Mouse (Mus musculus) hindbrain, embryonic 13.5 days (tissue): Measurements from ENCODE around the gene Kcnj1. TPM values are rescaled to one million over a fixed set of nuclear protein-coding genes. Genes with fewer than 3 reads are reported as not detected.

ENCODE experiments used
- ATAC-seq: fragments of 200-750 bp; cut with Nextera tagmentation; 2 replicates; pipeline ENCODE4 v1.8.0; 2017; ENCODE audit warnings: moderate TSS enrichment; ENCODE audit not compliant: low FRiP score
- H3K27ac ChIP-seq: fragments of 300-500 bp; sonication (generic); 2 replicates; pipeline ENCODE4 v1.5.1; 2015; ENCODE audit warnings: inconsistent platforms, mild to moderate bottlenecking, moderate library complexity
- H3K27me3 ChIP-seq: fragments of 300-500 bp; sonication (generic); 2 replicates; pipeline ENCODE4 v1.6.1; 2015; ENCODE audit warnings: mild to moderate bottlenecking, inconsistent platforms
- H3K36me3 ChIP-seq: fragments of 300-500 bp; sonication (generic); 2 replicates; pipeline ENCODE4 v1.6.1; 2015; ENCODE audit warnings: mild to moderate bottlenecking, inconsistent platforms
- H3K4me1 ChIP-seq: fragments of 300-500 bp; sonication (generic); replicated peaks from 2 replicates; pipeline ENCODE4 v1.6.1; 2015; ENCODE audit warnings: inconsistent platforms
- H3K4me2 ChIP-seq: fragments of 300-500 bp; sonication (generic); 2 replicates; pipeline ENCODE4 v1.6.1; 2015; ENCODE audit warnings: inconsistent platforms, mild to moderate bottlenecking, moderate library complexity
- H3K4me3 ChIP-seq: fragments of 300-500 bp; sonication (generic); 2 replicates; pipeline ENCODE4 v1.5.1; 2015; ENCODE audit warnings: mild to moderate bottlenecking, inconsistent platforms
- H3K9ac ChIP-seq: fragments of 300-500 bp; sonication (generic); 2 replicates; pipeline ENCODE4 v1.6.1; 2015; ENCODE audit warnings: mild to moderate bottlenecking, inconsistent platforms
- H3K9me3 ChIP-seq: fragments of 300-500 bp; sonication (generic); 2 replicates; pipeline ENCODE4 v1.6.1; 2016; ENCODE audit warnings: inconsistent platforms
- WGBS: fragments of 180-500 bp; shearing (Covaris S2); methylation state at CpG from one replicate; pipeline ENCODE4 v1.1.7; 2015; 5-methylcytosine and 5-hydroxymethylcytosine counted together
- polyA plus RNA-seq: library from polyadenylated mRNA; unstranded; fragments of >200 nt; fragmentation: Nextera tagmentation; extraction: Ambion mirVana; gene quantifications from 2 replicates; pipeline ENCODE4 v1.2.1, GENCODE M21; 2015

Gene Kcnj1
- polyA plus RNA-seq, 1 experiment from 2014 or later = not detected

- ATAC-seq = no peak
- Histone ChIP-seq H3K36me3 (no peaks in the 10 kb centered on the region), H3K4me3 (no peak overlapping the region), H3K9me3 (no peaks in the 10 kb centered on the region), H3K4me1 (peaks cover 15% of the 10 kb centered on the region), H3K27me3 (no peaks in the 10 kb centered on the region), H3K4me2 (no peak overlapping the region), H3K9ac (no peak overlapping the region), H3K27ac (no peak overlapping the region)
- 34% methylated on average over 2 of the region's 2 CpGs for WGBS
Observed at GRCm38 (mm10) chr9:32368812-32369211, 3.5 kb upstream of the Kcnj1 start.

- no peak overlapping the region for H3K4me2 ChIP-seq
- H3K27ac ChIP-seq = no peak overlapping the region
- peaks cover 15% of the 10 kb centered on the region for H3K4me1 ChIP-seq
- H3K4me3 ChIP-seq = no peak overlapping the region
- no peaks in the 10 kb centered on the region for H3K36me3 ChIP-seq
- WGBS = 31% methylated on average over 6 of the region's 6 CpGs
- H3K9ac ChIP-seq = no peak overlapping the region
- H3K9me3 ChIP-seq = no peaks in the 10 kb centered on the region
- ATAC-seq = no peak
- H3K27me3 ChIP-seq = no peaks in the 10 kb centered on the region
Observed at GRCm38 (mm10) chr9:32369388-32369787, 2.9 kb upstream of the Kcnj1 start.

DNA sequence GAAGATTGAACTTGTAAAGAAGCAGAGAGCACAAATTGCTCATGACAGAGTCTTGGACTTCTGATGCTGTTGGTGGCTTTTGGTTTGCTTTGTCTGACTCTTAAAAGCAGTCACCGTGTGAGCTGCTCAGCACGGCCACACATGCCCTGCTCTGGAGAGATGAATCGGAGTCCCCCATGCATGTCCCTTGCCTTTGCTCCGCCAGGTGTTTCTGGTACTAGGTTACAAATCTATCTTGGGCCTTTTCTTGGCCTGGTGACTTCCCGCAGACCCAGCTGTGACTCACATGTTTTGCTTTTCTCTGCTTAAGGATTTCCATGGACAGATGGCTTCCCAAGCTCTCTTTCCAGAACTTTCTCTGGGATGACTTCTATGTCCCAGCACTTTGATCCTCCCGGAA lies 1.4 kb downstream of the Kcnj1 start:
- Histone ChIP-seq H3K4me2 (no peak overlapping the region), H3K9ac (no peak overlapping the region), H3K4me3 (no peak overlapping the region), H3K36me3 (no peaks in the 10 kb centered on the region), H3K27ac (no peak overlapping the region), H3K4me1 (peaks cover 13% of the 10 kb centered on the region), H3K27me3 (no peaks in the 10 kb centered on the region), H3K9me3 (no peaks in the 10 kb centered on the region)
- WGBS = 95% methylated on average over 6 of the region's 6 CpGs
- no peak for ATAC-seq

GRCm38 (mm10) chr9:32376031-32376430 lies 3.7 kb downstream of the Kcnj1 start:
- H3K9me3 ChIP-seq = no peaks in the 10 kb centered on the region
- no peak for ATAC-seq
- no peak overlapping the region for H3K4me2 ChIP-seq
- H3K4me1 ChIP-seq = no peaks in the 10 kb centered on the region
- H3K4me3 ChIP-seq = no peak overlapping the region
- 81% methylated on average over 7 of the region's 7 CpGs for WGBS
- H3K9ac ChIP-seq = no peak overlapping the region
- H3K27ac ChIP-seq = no peak overlapping the region
- H3K36me3 ChIP-seq = no peaks in the 10 kb centered on the region
- H3K27me3 ChIP-seq = no peaks in the 10 kb centered on the region

GRCm38 (mm10) chr9:32376863-32377590 lies 4.7 kb downstream of the Kcnj1 start:
- ATAC-seq = no peak

GRCm38 (mm10) chr9:32384906-32385305 lies 12.6 kb downstream of the Kcnj1 start:
- Histone ChIP-seq H3K4me2 (no peak overlapping the region), H3K27me3 (no peaks in the 10 kb centered on the region), H3K27ac (no peak overlapping the region), H3K36me3 (no peaks in the 10 kb centered on the region), H3K4me3 (no peak overlapping the region), H3K4me1 (no peaks in the 10 kb centered on the region), H3K9ac (no peak overlapping the region), H3K9me3 (no peaks in the 10 kb centered on the region)
- ATAC-seq = no peak
- whole genome bisulfite sequencing = 83% methylated on average over 4 of the region's 4 CpGs

More at GRCm38 (mm10) chr9:32376863-32377590, 4.7 kb downstream of the Kcnj1 start:
- Histone ChIP-seq H3K4me3 (no peak overlapping the region), H3K27me3 (no peaks in the 10 kb centered on the region), H3K9me3 (no peaks in the 10 kb centered on the region), H3K4me2 (no peak overlapping the region), H3K27ac (no peak overlapping the region), H3K36me3 (no peaks in the 10 kb centered on the region), H3K9ac (no peak overlapping the region), H3K4me1 (no peaks in the 10 kb centered on the region)
- 92% methylated on average over 5 of the region's 5 CpGs for WGBS

DNA sequence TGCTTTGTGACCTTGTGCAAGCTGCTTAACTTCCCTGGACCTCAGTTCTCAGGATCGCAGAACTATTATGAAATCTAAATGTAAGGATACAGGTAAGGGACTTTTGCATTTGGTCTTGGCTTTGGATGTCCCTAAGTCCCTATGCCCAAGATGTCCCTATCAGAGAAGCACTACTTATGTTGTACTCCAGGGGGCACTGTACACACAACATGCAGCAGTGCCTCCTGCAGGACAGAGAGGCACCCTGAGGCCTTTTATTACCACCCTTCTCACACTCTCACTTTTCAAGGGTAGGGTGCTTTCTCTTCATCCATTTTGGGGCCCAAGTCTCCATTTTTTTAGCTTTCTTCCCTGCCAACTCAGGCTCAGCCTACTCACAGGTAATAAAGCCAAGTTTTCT lies 15.8 kb downstream of the Kcnj1 start:
- H3K9ac ChIP-seq = no peak overlapping the region
- H3K27ac ChIP-seq = no peak overlapping the region
- H3K4me1 ChIP-seq = no peaks in the 10 kb centered on the region
- H3K4me2 ChIP-seq = no peak overlapping the region
- no peak for ATAC-seq
- no peak overlapping the region for H3K4me3 ChIP-seq
- 93% methylated on average over 1 of the region's 1 CpGs for WGBS
- H3K9me3 ChIP-seq = no peaks in the 10 kb centered on the region
- H3K36me3 ChIP-seq = no peaks in the 10 kb centered on the region
- H3K27me3 ChIP-seq = no peaks in the 10 kb centered on the region

GRCm38 (mm10) chr9:32391092-32391491 lies 18.8 kb downstream of the Kcnj1 start:
- Histone ChIP-seq H3K27me3 (no peaks in the 10 kb centered on the region), H3K4me3 (no peak overlapping the region), H3K4me1 (no peaks in the 10 kb centered on the region), H3K9ac (no peak overlapping the region), H3K4me2 (no peak overlapping the region), H3K36me3 (no peaks in the 10 kb centered on the region), H3K9me3 (no peaks in the 10 kb centered on the region), H3K27ac (no peak overlapping the region)
- no peak for ATAC-seq
- 83% methylated on average over 5 of the region's 5 CpGs for WGBS

- WGBS = 92% methylated on average over 9 of the region's 9 CpGs
- Histone ChIP-seq H3K36me3 (no peaks in the 10 kb centered on the region), H3K27ac (no peak overlapping the region), H3K4me1 (no peaks in the 10 kb centered on the region), H3K9me3 (no peaks in the 10 kb centered on the region), H3K27me3 (no peaks in the 10 kb centered on the region), H3K4me2 (no peak overlapping the region), H3K4me3 (no peak overlapping the region), H3K9ac (no peak overlapping the region)
- ATAC-seq = no peak
Observed at GRCm38 (mm10) chr9:32391701-32392100, 19.4 kb downstream of the Kcnj1 start.

DNA sequence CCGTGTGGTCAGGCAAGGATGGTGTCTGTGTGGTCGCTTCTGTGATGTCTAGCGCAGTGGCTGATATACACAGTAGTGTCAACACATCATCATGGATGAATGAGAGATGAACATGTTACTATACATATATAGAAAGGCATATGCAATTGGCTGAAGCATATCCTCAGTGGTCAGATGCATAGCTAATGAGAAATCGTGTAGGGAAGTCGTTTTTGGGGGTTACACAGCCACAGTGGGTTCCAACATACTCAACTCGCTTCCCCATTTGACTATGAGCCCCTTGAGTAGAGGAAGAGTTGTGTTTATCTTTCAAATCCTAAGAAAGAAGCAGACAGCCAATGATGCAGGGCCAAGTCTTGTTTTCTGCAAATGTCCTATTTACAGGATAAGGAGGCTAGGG lies 20.4 kb downstream of the Kcnj1 start:
- H3K9ac ChIP-seq = no peak overlapping the region
- no peaks in the 10 kb centered on the region for H3K9me3 ChIP-seq
- H3K27me3 ChIP-seq = no peaks in the 10 kb centered on the region
- ATAC-seq = no peak
- H3K36me3 ChIP-seq = no peaks in the 10 kb centered on the region
- no peaks in the 10 kb centered on the region for H3K4me1 ChIP-seq
- WGBS = 84% methylated on average over 6 of the region's 6 CpGs
- H3K4me3 ChIP-seq = no peak overlapping the region
- H3K27ac ChIP-seq = no peak overlapping the region
- no peak overlapping the region for H3K4me2 ChIP-seq

- 95% methylated on average over 4 of the region's 4 CpGs for WGBS
- H3K27me3 ChIP-seq = no peaks in the 10 kb centered on the region
- no peak overlapping the region for H3K4me3 ChIP-seq
- H3K9me3 ChIP-seq = no peaks in the 10 kb centered on the region
- no peaks in the 10 kb centered on the region for H3K4me1 ChIP-seq
- H3K36me3 ChIP-seq = no peaks in the 10 kb centered on the region
- no peak overlapping the region for H3K9ac ChIP-seq
- no peak for ATAC-seq
- H3K4me2 ChIP-seq = no peak overlapping the region
- H3K27ac ChIP-seq = no peak overlapping the region
Observed at GRCm38 (mm10) chr9:32394761-32395161, 22.5 kb downstream of the Kcnj1 start.

GRCm38 (mm10) chr9:32400212-32400611 lies 27.9 kb downstream of the Kcnj1 start:
- Histone ChIP-seq H3K4me3 (no peak overlapping the region), H3K4me1 (no peaks in the 10 kb centered on the region), H3K27ac (no peak overlapping the region), H3K4me2 (no peak overlapping the region), H3K9me3 (no peaks in the 10 kb centered on the region), H3K36me3 (no peaks in the 10 kb centered on the region), H3K9ac (no peak overlapping the region), H3K27me3 (peaks cover 12% of the 10 kb centered on the region)
- ATAC-seq = no peak
- 81% methylated on average over 2 of the region's 2 CpGs for WGBS

DNA sequence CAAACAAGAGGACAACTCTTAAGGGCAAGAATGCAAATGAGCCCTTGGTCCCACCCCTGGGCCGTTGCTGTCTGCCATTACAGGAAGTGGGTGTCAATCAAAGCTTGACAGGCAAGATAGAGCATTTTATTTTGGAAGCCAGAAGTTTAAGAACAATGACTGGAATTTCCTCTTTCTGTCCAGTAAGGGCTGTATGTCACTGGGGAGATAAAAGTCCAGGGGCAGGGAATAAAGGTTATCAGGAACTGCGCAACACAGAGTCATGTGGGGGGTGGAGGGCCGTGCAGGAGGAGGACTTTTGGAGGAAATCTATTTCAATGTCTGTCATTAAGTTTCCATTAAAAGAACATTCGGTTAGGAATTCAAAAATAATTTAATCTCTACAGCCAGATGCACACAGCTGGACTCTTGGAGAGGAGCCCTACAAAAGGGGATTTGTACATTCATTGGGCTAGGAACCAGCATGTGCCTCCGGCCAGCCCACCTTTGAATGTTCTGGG lies 28.4 kb downstream of the Kcnj1 start:
- no peak overlapping the region for H3K27ac ChIP-seq
- no peak overlapping the region for H3K9ac ChIP-seq
- H3K36me3 ChIP-seq = no peaks in the 10 kb centered on the region
- WGBS = 67% methylated on average over 5 of the region's 5 CpGs
- no peaks in the 10 kb centered on the region for H3K4me1 ChIP-seq
- no peaks in the 10 kb centered on the region for H3K9me3 ChIP-seq
- H3K4me3 ChIP-seq = no peak overlapping the region
- H3K4me2 ChIP-seq = no peak overlapping the region
- ATAC-seq = no peak
- peaks cover 12% of the 10 kb centered on the region for H3K27me3 ChIP-seq
